Mouse (Mus musculus) lung, adult 2 months (tissue): ENCODE data around the gene Slc26a8. TPM values are rescaled to one million over a fixed set of nuclear protein-coding genes. Genes with fewer than 3 reads are reported as not detected.

Experiments used
- DNase-seq: peaks from one replicate; pipeline ENCODE4 v3.0.0; 2022
- H3K4me1 ChIP-seq: fragments of 200-500 bp; 2 replicates; pipeline ENCODE4 v1.6.1; 2011; ENCODE audit warnings: low read length; ENCODE audit not compliant: control insufficient read depth, insufficient read depth
- H3K4me3 ChIP-seq: fragments of 200-500 bp; replicated peaks from 2 replicates; pipeline ENCODE3; 2011; ENCODE audit warnings: low read depth, mild to moderate bottlenecking, control low read depth, low read length; ENCODE audit errors: extremely low read depth
- CTCF ChIP-seq: fragments of 200-500 bp; IDR thresholded peaks from 2 replicates; pipeline ENCODE4 v1.5.1; 2011; ENCODE audit warnings: mild to moderate bottlenecking, low read length, control low read depth; ENCODE audit not compliant: insufficient read depth
- POLR2A ChIP-seq: fragments of 200-500 bp; IDR thresholded peaks from 2 replicates; pipeline ENCODE4 v1.6.1; 2011; ENCODE audit warnings: low read depth, mild to moderate bottlenecking, control low read depth, low read length, borderline replicate concordance; ENCODE audit errors: extremely low read depth
- WGBS: fragments of 180-500 bp; shearing (Covaris S2); methylation state at CpG from one replicate; pipeline ENCODE4 v1.1.7; 2018; 5-methylcytosine and 5-hydroxymethylcytosine counted together
- polyA plus RNA-seq: library from polyadenylated mRNA; depleted of rRNA; stranded (reverse); fragments of >200 nt; gene quantifications from 2 replicates; pipeline ENCODE4 v1.2.3, GENCODE M21; 2012; rRNA removed

Slc26a8 gene
- polyA plus RNA-seq, 1 experiment: 1.2 TPM

DNA sequence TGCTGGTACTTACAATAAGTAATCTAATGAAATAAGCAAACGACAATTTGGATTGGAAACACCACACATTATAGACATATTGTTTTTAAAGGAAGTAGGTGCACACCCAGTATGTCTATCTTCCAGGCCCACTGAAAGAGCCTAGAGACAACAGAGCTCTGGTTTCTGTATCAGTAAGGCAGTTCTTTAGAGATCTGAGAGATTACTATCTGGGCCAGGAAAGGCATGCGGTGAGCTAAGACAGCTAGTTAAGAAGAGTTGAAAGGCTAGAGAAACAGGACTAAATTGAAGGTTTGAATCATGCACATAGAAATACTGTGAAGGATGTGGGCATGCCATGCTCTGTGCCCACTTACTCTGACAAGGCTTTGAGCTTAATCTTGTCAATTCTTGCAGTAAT is 77.4 kb downstream of the Slc26a8 start:
- TF ChIP-seq CTCF (no peak), POLR2A (no peak)
- Histone ChIP-seq H3K4me3 (no peak overlapping the region), H3K4me1 (peaks cover 8% of the 10 kb centered on the region)
- WGBS: 44% methylated on average over 2 of the region's 2 CpGs
- DNase-seq: no peak

DNA sequence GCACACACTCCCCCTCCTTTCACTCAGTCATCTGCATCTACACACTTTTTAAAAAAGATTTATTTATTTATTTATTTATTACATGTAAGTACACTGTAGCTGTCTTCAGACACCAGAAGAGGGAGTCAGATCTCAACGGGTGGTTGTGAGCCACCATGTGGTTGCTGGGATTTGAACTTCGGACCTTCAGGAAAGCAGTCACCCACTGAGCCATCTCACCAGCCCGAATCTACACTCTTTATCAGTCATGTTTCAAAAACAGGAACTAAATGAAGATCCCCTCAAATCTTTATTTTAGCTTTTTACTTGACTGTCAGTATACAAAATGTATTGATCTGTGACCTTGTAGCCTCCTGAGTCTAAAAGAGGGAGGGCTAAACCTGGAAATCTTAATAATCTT is 80.5 kb downstream of the Slc26a8 start:
- no peak overlapping the region for H3K4me3 ChIP-seq
- DNase-seq: no peak
- peaks cover 3% of the 10 kb centered on the region; the same call in 1 of the 2 replicates for H3K4me1 ChIP-seq
- WGBS: 76% methylated on average over 3 of the region's 3 CpGs
- TF ChIP-seq CTCF: no peak
- TF ChIP-seq POLR2A: no peak

DNA sequence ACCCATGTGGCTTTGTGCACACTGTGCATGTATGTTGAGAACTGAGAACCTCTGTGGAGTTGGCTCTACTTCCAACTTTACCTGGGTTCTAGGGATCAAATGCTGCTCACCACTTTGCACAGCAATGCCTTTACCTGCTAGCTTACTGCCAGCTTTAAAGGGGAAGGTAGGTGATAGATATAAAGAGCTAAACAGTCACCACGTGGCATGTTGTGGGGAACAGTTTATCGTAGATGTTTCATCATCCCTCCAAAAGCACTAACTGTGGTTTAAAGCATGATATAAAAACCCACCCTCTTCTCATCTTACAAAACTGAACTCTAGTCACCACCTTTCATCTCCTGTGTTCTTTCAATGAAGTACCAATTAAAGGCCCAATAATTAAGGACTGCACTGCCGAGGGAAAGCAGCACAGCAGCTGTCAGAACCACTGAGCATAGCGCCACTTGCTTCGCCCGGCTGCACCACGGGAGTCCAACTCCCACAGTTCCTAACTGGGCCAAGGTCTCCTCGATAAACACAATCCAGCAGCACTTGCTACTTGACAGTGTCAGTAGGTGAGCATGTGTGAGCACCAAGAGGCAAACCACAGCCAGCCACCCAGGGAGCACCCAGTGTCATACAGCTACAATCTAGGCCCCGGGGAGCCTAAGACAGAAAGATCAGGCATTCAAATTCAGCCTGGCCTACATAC is 88.3 kb downstream of the Slc26a8 start:
- DNase-seq: no peak

DNA sequence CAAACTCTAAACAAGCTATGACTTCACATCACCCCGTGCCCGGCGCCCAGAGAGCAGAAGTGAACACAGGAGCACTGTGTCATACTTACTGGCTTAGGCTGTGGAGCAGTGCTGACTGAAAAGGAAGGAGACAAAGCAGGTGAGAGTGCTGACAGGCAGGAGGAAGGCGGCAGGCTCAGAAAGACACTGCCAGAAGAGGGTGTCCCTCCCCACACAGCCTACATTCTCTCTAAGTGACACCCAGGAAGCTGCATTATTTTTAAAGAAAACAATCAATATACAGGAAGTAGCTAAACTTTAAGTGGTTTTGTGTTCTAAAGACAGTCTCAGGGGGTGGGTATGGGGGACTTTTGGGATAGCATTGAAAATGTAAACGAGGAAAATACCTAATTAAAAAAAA is 89.3 kb downstream of the Slc26a8 start:
- no peak for TF ChIP-seq POLR2A
- no peak for TF ChIP-seq CTCF
- 85% methylated on average over 5 of the region's 5 CpGs for WGBS
- H3K4me3 ChIP-seq: no peak overlapping the region
- no peaks in the 10 kb centered on the region for H3K4me1 ChIP-seq
- no peak for DNase-seq

More for the DNA sequence above, 88.3 kb downstream of the Slc26a8 start:
- 88% methylated on average over 9 of the region's 9 CpGs for WGBS
- H3K4me3 ChIP-seq: no peak overlapping the region
- TF ChIP-seq CTCF (no peak), POLR2A (no peak)
- no peaks in the 10 kb centered on the region for H3K4me1 ChIP-seq

DNA sequence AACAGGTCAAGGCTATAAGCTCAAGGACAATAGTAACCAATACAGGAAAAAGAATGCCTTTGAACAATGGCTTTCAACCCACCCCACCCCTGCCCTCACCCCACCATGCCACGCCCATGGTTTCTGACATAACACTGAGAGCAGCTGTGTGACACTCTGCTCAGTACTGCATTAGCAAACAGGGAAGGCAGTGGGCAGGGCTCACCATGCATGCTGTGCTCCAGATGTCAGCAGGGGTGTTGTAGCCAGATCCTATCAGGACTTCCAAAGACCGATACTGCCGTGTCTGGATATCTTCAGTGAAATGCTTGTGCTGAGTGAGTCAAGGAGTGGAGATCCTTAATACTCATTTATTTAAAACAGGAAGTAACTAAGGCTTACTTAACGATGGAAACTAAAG is 96.1 kb downstream of the Slc26a8 start:
- no peak for TF ChIP-seq CTCF
- no peak for TF ChIP-seq POLR2A
- Histone ChIP-seq H3K4me1 (no peaks in the 10 kb centered on the region), H3K4me3 (no peak overlapping the region)
- DNase-seq: no peak
- WGBS: 49% methylated on average over 4 of the region's 4 CpGs

DNA sequence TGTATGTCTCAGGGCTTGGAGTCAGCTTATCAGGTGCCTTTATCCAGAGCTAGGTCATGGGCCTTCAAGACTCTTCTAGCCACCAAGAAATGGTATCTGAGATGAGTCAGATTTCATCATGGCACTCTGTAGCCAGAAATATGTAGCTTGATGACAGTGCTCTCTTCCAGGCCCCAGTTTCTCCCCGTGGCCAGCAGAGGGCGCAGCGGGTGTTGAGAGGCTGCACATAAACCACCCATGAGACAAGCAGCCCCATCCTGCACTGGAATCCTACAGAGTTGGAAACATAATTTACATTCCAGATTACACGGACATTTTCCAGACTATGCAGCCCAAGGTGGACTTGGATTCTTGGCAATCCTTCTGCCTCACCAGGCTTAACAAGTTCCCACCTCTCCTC is 97.0 kb downstream of the Slc26a8 start:
- WGBS: 8% methylated on average over 4 of the region's 4 CpGs
- Histone ChIP-seq H3K4me3 (no peak overlapping the region), H3K4me1 (no peaks in the 10 kb centered on the region; the same call in 1 of the 2 replicates)
- DNase-seq: peak; percentile 68
- peak; percentile 80 for TF ChIP-seq CTCF
- TF ChIP-seq POLR2A: no peak

DNA sequence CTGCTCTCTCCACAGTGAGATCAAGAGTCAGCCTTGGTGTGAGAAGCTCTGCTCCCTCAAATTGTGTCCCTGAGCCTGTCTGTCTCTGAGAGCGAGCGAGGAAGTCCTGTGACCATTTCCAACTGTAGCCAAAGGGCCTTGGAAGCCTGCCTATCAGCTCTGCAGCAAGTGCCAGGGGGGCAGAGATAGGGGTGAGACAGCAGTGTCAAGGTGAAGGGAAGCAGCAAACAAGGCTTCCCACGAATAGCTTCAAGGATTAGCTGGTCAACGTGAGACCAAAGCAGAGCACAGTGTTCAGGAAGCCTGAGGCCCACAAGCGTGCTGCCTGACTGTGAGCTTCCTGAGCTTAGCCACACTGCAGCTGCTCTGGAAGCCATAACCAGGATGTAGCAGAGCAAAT is 98.6 kb downstream of the Slc26a8 start:
- H3K4me1 ChIP-seq: no peaks in the 10 kb centered on the region; the same call in 1 of the 2 replicates
- no peak for DNase-seq
- H3K4me3 ChIP-seq: no peak overlapping the region
- TF ChIP-seq CTCF (no peak), POLR2A (no peak)
- 85% methylated on average over 5 of the region's 5 CpGs for WGBS

DNA sequence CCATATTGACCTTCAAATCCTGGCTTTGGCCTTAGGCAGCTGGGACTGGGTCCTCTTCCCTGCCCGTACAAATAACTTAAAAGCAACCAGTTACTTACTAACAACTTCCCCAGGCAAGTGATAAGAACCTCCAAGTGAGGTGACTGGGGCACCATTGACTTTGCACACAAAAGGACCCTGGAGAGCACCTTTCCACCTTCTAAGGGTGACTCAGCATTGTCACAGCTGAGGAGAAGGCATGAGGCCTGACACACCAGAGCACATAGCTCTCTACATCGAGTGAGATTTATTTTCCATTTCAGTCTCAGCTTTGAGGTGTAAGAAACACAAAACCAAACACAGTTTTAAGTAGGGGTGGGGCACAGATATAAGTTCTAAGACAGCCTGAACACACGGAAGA is 99.4 kb downstream of the Slc26a8 start:
- Histone ChIP-seq H3K4me1 (no peaks in the 10 kb centered on the region; the same call in 1 of the 2 replicates), H3K4me3 (no peak overlapping the region)
- 65% methylated on average over 3 of the region's 3 CpGs for WGBS
- TF ChIP-seq POLR2A: no peak
- TF ChIP-seq CTCF: no peak
- DNase-seq: no peak

DNA sequence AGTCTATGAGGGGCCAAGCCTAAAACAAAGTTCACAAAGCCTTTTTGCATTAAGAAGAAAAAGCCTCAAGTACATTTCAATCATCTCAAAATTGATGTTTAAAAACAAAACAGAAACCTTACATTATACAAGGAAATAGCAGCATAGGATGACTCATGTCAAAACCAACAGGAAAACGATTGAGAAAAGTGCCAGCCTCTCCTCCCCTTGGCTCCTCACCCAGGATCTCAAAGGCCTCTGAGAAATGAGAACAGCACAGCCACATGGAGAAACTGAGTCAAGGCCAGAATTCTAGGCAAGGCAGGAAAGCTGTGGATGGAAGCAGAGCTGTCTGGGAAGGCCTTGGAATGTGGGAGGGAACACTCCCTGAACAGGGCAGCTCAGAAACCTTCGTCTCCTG is 101.4 kb downstream of the Slc26a8 start:
- TF ChIP-seq POLR2A (no peak), CTCF (no peak)
- 53% methylated on average over 2 of the region's 2 CpGs for WGBS
- Histone ChIP-seq H3K4me1 (no peaks in the 10 kb centered on the region; the same call in 1 of the 2 replicates), H3K4me3 (no peak overlapping the region)
- no peak for DNase-seq

Other genes with a start within 250 kb of the Slc26a8 start
- gene Fkbp5, start 172.7 kb downstream of the Slc26a8 start, polyA plus RNA-seq: 8.8 and 14.8 TPM in 2 replicates
- gene Armc12, start 159.4 kb downstream of the Slc26a8 start, polyA plus RNA-seq: not detected in 2 replicates
- not detected in 2 replicates for gene Clpsl2, start 140.8 kb downstream of the Slc26a8 start, polyA plus RNA-seq
- 1.8 and 16.1 TPM in 2 replicates for gene Clps, start 129.5 kb downstream of the Slc26a8 start, polyA plus RNA-seq
- not detected in 2 replicates for gene Lhfpl5, start 114.6 kb downstream of the Slc26a8 start, polyA plus RNA-seq
- gene Srpk1, start 67.5 kb downstream of the Slc26a8 start, polyA plus RNA-seq: 14.0 and 24.0 TPM in 2 replicates
- gene Mapk14, start 1.1 kb upstream of the Slc26a8 start, polyA plus RNA-seq: 74.3 and 97.5 TPM in 2 replicates
- gene AC170998.1, start 35.9 kb upstream of the Slc26a8 start, polyA plus RNA-seq: 0.77 and 1.5 TPM in 2 replicates
- 13.8 and 19.4 TPM in 2 replicates for gene Mapk13, start 79.1 kb upstream of the Slc26a8 start, polyA plus RNA-seq
- gene Brpf3, start 110.9 kb upstream of the Slc26a8 start, polyA plus RNA-seq: 24.7 and 26.3 TPM in 2 replicates
- gene Pnpla1, start 168.2 kb upstream of the Slc26a8 start, polyA plus RNA-seq: 0.12 and 3.9 TPM in 2 replicates
- gene 4930539E08Rik, start 225.1 kb upstream of the Slc26a8 start, polyA plus RNA-seq: 0.05 and 0.14 TPM in 2 replicates